Mouse (Mus musculus) hindbrain, embryonic 16.5 days (tissue): ENCODE data around the gene Tfb1m. TPM values are rescaled to one million over a fixed set of nuclear protein-coding genes. Genes with fewer than 3 reads are reported as not detected.

Experiments used
- polyA plus RNA-seq: library from polyadenylated mRNA; unstranded; fragments of >200 nt; fragmentation: Nextera tagmentation; extraction: Ambion mirVana; gene quantifications from 2 replicates; pipeline ENCODE4 v1.2.1, GENCODE M21; 2015

The Tfb1m gene
- polyA plus RNA-seq, 1 experiment from 2014 or later, result 13.3 TPM

Other genes starting within 250 kb of the Tfb1m start
- 3.6 and 7.5 TPM in 2 replicates for gene Tiam2, start 231.2 kb downstream of the Tfb1m start, polyA plus RNA-seq
- 0.42 TPM in 1 of 2 replicates, not detected in the other for gene Cldn20, start 25.2 kb downstream of the Tfb1m start, polyA plus RNA-seq
- gene Nox3, start 138.5 kb upstream of the Tfb1m start, polyA plus RNA-seq, result not detected in 2 replicates